Mouse (Mus musculus): ENCODE results near the gene Ccdc40. TPM values are rescaled to one million over a fixed set of nuclear protein-coding genes. Genes with fewer than 3 reads are reported as not detected.

Gene Ccdc40
- polyA plus RNA-seq, 2 experiments = 2.1 to 2.5 TPM

GRCm38 (mm10) chr11:119300246-119300935 lies 72.0 kb downstream of the Ccdc40 start:
- Histone ChIP-seq H3K4me1 (ENCODE audit: control insufficient read depth, insufficient read depth, low read length) (peaks cover 10% of the 10 kb centered on the region), H3K27ac (replicated peaks; ENCODE audit: low read depth, low read length) (peak overlapping the region; percentile 86), H3K4me3 (replicated peaks; ENCODE audit: low read length) (peak overlapping the region; percentile 83), H3K9me3 (ENCODE audit: control insufficient read depth, low read length) (no peaks in the 10 kb centered on the region), H3K36me3 (ENCODE audit: control insufficient read depth, insufficient read depth, low read length) (peaks cover 29% of the 10 kb centered on the region), H3K27me3 (ENCODE audit: control insufficient read depth, insufficient read depth, low read length) (no peaks in the 10 kb centered on the region), H3K9ac (ENCODE audit: low read depth, low read length, severe bottlenecking) (peak overlapping the region; percentile 89), H3K4me2 (replicated peaks; ENCODE audit: low read depth, low read length, severe bottlenecking) (peak overlapping the region; percentile 85)
- DNase-seq (ENCODE audit: low spot score) (no peak), ATAC-seq (ENCODE audit: low FRiP score, low read depth) (peak; percentile 68; the same call in 1 of the 2 replicates)
- no peak for TF ChIP-seq POLR2A (IDR thresholded peaks at IDR 0.05; ENCODE audit: borderline replicate concordance, extremely low read depth, insufficient read depth, insufficient read length)
- 2% methylated on average over 31 of the region's 31 CpGs for WGBS

- peaks cover 10% of the 10 kb centered on the region for H3K4me1 ChIP-seq (ENCODE audit: control insufficient read depth, insufficient read depth, low read length)
- H3K9ac ChIP-seq (ENCODE audit: low read depth, low read length, severe bottlenecking) = no peak overlapping the region
- peak overlapping the region; percentile 85; the same call in 1 of the 2 replicates for H3K4me2 ChIP-seq (replicated peaks; ENCODE audit: low read depth, low read length, severe bottlenecking)
- ATAC-seq (ENCODE audit: low FRiP score, low read depth) (no peak), DNase-seq (ENCODE audit: low spot score) (no peak)
- H3K9me3 ChIP-seq (ENCODE audit: control insufficient read depth, low read length) = no peaks in the 10 kb centered on the region
- no peaks in the 10 kb centered on the region for H3K27me3 ChIP-seq (ENCODE audit: control insufficient read depth, insufficient read depth, low read length)
- H3K27ac ChIP-seq (replicated peaks; ENCODE audit: low read depth, low read length) = no peak overlapping the region
- TF ChIP-seq POLR2A (IDR thresholded peaks at IDR 0.05; ENCODE audit: borderline replicate concordance, extremely low read depth, insufficient read depth, insufficient read length) = no peak
- peaks cover 23% of the 10 kb centered on the region for H3K36me3 ChIP-seq (ENCODE audit: control insufficient read depth, insufficient read depth, low read length)
- WGBS = 19% methylated on average over 2 of the region's 2 CpGs
- H3K4me3 ChIP-seq (replicated peaks; ENCODE audit: low read length) = peak overlapping the region; percentile 83; the same call in 1 of the 2 replicates
Observed at GRCm38 (mm10) chr11:119300986-119301385, 72.6 kb downstream of the Ccdc40 start.

- Histone ChIP-seq H3K27me3 (ENCODE audit: control insufficient read depth, insufficient read depth, low read length) (no peaks in the 10 kb centered on the region), H3K4me3 (replicated peaks; ENCODE audit: low read length) (no peak overlapping the region), H3K9me3 (ENCODE audit: control insufficient read depth, low read length) (no peaks in the 10 kb centered on the region), H3K36me3 (ENCODE audit: control insufficient read depth, insufficient read depth, low read length) (no peaks in the 10 kb centered on the region), H3K4me2 (replicated peaks; ENCODE audit: low read depth, low read length, severe bottlenecking) (no peak overlapping the region), H3K4me1 (ENCODE audit: control insufficient read depth, insufficient read depth, low read length) (peaks cover 4% of the 10 kb centered on the region; the same call in 1 of the 2 replicates), H3K9ac (ENCODE audit: low read depth, low read length, severe bottlenecking) (no peak overlapping the region), H3K27ac (replicated peaks; ENCODE audit: low read depth, low read length) (no peak overlapping the region)
- WGBS = 44% methylated on average over 16 of the region's 16 CpGs
- TF ChIP-seq POLR2A (IDR thresholded peaks at IDR 0.05; ENCODE audit: borderline replicate concordance, extremely low read depth, insufficient read depth, insufficient read length) = no peak
- no peak for DNase-seq (ENCODE audit: low spot score)
- ATAC-seq (ENCODE audit: low FRiP score, low read depth) = no peak
Observed at GRCm38 (mm10) chr11:119304904-119305712, 76.7 kb downstream of the Ccdc40 start.

GRCm38 (mm10) chr11:119306762-119307657 lies 78.6 kb downstream of the Ccdc40 start:
- TF ChIP-seq POLR2A (IDR thresholded peaks at IDR 0.05; ENCODE audit: borderline replicate concordance, extremely low read depth, insufficient read depth, insufficient read length) = no peak
- Histone ChIP-seq H3K9me3 (ENCODE audit: control insufficient read depth, low read length) (no peaks in the 10 kb centered on the region), H3K27ac (replicated peaks; ENCODE audit: low read depth, low read length) (no peak overlapping the region), H3K36me3 (ENCODE audit: control insufficient read depth, insufficient read depth, low read length) (no peaks in the 10 kb centered on the region), H3K4me1 (ENCODE audit: control insufficient read depth, insufficient read depth, low read length) (no peaks in the 10 kb centered on the region; the same call in 1 of the 2 replicates), H3K4me2 (replicated peaks; ENCODE audit: low read depth, low read length, severe bottlenecking) (no peak overlapping the region), H3K27me3 (ENCODE audit: control insufficient read depth, insufficient read depth, low read length) (no peaks in the 10 kb centered on the region), H3K4me3 (replicated peaks; ENCODE audit: low read length) (no peak overlapping the region), H3K9ac (ENCODE audit: low read depth, low read length, severe bottlenecking) (no peak overlapping the region)
- WGBS = 47% methylated on average over 13 of the region's 13 CpGs
- no peak for ATAC-seq (ENCODE audit: low FRiP score, low read depth)
- no peak for DNase-seq (ENCODE audit: low spot score)

DNA sequence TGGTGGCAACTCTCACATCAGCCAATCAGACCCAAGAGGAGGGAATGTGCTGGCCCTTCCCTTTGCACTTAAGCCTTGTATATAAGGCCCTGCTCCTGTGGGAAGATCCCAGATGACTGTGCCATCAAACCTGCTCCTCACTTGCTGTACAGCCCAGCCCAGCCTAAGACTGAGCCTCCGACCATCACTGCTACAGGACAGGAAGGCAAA lies 79.2 kb downstream of the Ccdc40 start, which contains the start of gene Card14:
TSS of gene Card14 (plus strand) at position 111 of the 210 bp plus-strand sequence.
- 32% methylated on average over 1 of the region's 1 CpGs for WGBS
- H3K4me3 ChIP-seq (replicated peaks; ENCODE audit: low read length) = no peak within 1 kb of the TSS
- no peaks in the 10 kb centered on the region for H3K9me3 ChIP-seq (ENCODE audit: control insufficient read depth, low read length)
- no peak for DNase-seq (ENCODE audit: low spot score)
- no peaks in the 10 kb centered on the region for H3K27me3 ChIP-seq (ENCODE audit: control insufficient read depth, insufficient read depth, low read length)
- H3K4me1 ChIP-seq (ENCODE audit: control insufficient read depth, insufficient read depth, low read length) = no peaks in the 10 kb centered on the region; the same call in 1 of the 2 replicates
- peak within 1 kb of the TSS; percentile 28 for H3K4me2 ChIP-seq (replicated peaks; ENCODE audit: low read depth, low read length, severe bottlenecking)
- 0 out of 2 replicates have a peak within 1 kb of the TSS, but pooled peaks have one; percentile 7 for H3K27ac ChIP-seq (replicated peaks; ENCODE audit: low read depth, low read length)
- no peak for ATAC-seq (ENCODE audit: low FRiP score, low read depth)
- no peak for TF ChIP-seq POLR2A (IDR thresholded peaks at IDR 0.05; ENCODE audit: borderline replicate concordance, extremely low read depth, insufficient read depth, insufficient read length)
- peak within 1 kb of the TSS; percentile 9; the same call in 1 of the 2 replicates for H3K9ac ChIP-seq (ENCODE audit: low read depth, low read length, severe bottlenecking)
- no peaks in the 10 kb centered on the region for H3K36me3 ChIP-seq (ENCODE audit: control insufficient read depth, insufficient read depth, low read length)

All from limb, embryonic 14.5 days (tissue).